Comparison of ENCODE assay signal across 9 mouse cellular contexts in genomic region chr13:108449116-108450097, GRCm38 (mm10). TPM values are rescaled to one million over a fixed set of nuclear protein-coding genes. Genes with fewer than 3 reads are reported as not detected.
DNase-seq lines count a peak whose midpoint lies in the region; ATAC-seq and TF ChIP-seq lines count a peak whose summit lies in the region.
"Had no signal": no experiment of that assay in that cellular context is flagged by ENCODE, and none has a peak within 500 bp of the region (broad histone marks: within the 10 kb centered on the region; RNA-seq: fewer than 3 reads in every experiment).

Gene Pde4d, plus strand, starts transcription at chr13:108449948.

- H3K36me3 ChIP-seq in forebrain, embryonic 11.5 days (ENCODE audit: control insufficient read depth, insufficient read depth, low read length), result no peaks in the 10 kb centered on the region
- no peaks in the 10 kb centered on the region for H3K36me3 ChIP-seq in forebrain, embryonic 10.5 days (replicated peaks)
- H3K36me3 ChIP-seq in embryonic facial prominence, embryonic 14.5 days (ENCODE audit: control insufficient read depth, insufficient read depth, low read length), result no peaks in the 10 kb centered on the region
- H3K36me3 ChIP-seq in kidney, adult 2 months (ENCODE audit: control insufficient read depth, insufficient read depth, low read length), result no peaks in the 10 kb centered on the region
- H3K36me3 ChIP-seq in limb, embryonic 15.5 days, result no peaks in the 10 kb centered on the region

- H3K27ac ChIP-seq in forebrain, embryonic 11.5 days (ENCODE audit: low read depth, low read length), result no peak within 1 kb of the TSS
- no peak within 1 kb of the TSS for H3K27ac ChIP-seq in forebrain, embryonic 10.5 days
- H3K27ac ChIP-seq in embryonic facial prominence, embryonic 14.5 days (replicated peaks; ENCODE audit: low read depth, low read length), result no peak within 1 kb of the TSS
- H3K27ac ChIP-seq in kidney, adult 2 months (ENCODE audit: insufficient read depth, low read depth, low read length), result peak within 1 kb of the TSS; percentile 98
- no peak within 1 kb of the TSS for H3K27ac ChIP-seq in limb, embryonic 15.5 days
- no peak within 1 kb of the TSS for H3K27ac ChIP-seq in olfactory bulb, adult 2 months (ENCODE audit: insufficient read depth, low read depth, low read length)
- H3K27ac ChIP-seq: macrophage had no signal

- H3K4me2 ChIP-seq in forebrain, embryonic 11.5 days (ENCODE audit: low read depth, low read length, severe bottlenecking), result no peak within 1 kb of the TSS
- peak within 1 kb of the TSS; percentile 28; the same call in 1 of the 2 replicates for H3K4me2 ChIP-seq in embryonic facial prominence, embryonic 14.5 days (ENCODE audit: low read depth, low read length)
- no peak within 1 kb of the TSS for H3K4me2 ChIP-seq in limb, embryonic 15.5 days

- no peak for TF ChIP-seq POLR2A in kidney, adult 2 months (IDR thresholded peaks at IDR 0.05; ENCODE audit: low read depth, low read length)
- TF ChIP-seq POLR2A in olfactory bulb, adult 2 months (IDR thresholded peaks at IDR 0.05; ENCODE audit: insufficient read depth, low read depth, low read length), result no peak

- no peaks in the 10 kb centered on the region for H3K4me1 ChIP-seq in forebrain, embryonic 11.5 days (replicated peaks; ENCODE audit: control insufficient read depth, insufficient read depth, low read length)
- peaks cover 8% of the 10 kb centered on the region; the same call in 1 of the 2 replicates for H3K4me1 ChIP-seq in forebrain, embryonic 10.5 days
- H3K4me1 ChIP-seq in embryonic facial prominence, embryonic 14.5 days (ENCODE audit: control insufficient read depth, insufficient read depth, low read length), result peaks cover 11% of the 10 kb centered on the region
- peaks cover 21% of the 10 kb centered on the region; the same call in 1 of the 2 replicates for H3K4me1 ChIP-seq in kidney, adult 2 months (ENCODE audit: control insufficient read depth, insufficient read depth, low read length)
- 0 out of 2 replicates have a peak, but pooled peaks cover 4% of the 10 kb centered on the region for H3K4me1 ChIP-seq in limb, embryonic 15.5 days
- no peaks in the 10 kb centered on the region for H3K4me1 ChIP-seq in olfactory bulb, adult 2 months (ENCODE audit: control insufficient read depth, insufficient read depth, low read length)

- no peak for TF ChIP-seq CTCF in kidney, adult 2 months (conservative IDR thresholded peaks at IDR 0.05; ENCODE audit: insufficient read depth, insufficient read length, low read depth, low read length)
- TF ChIP-seq CTCF in olfactory bulb, adult 2 months (IDR thresholded peaks at IDR 0.05; ENCODE audit: insufficient read depth, low read depth, low read length), result no peak

- no peak within 1 kb of the TSS for H3K4me3 ChIP-seq in forebrain, embryonic 11.5 days (ENCODE audit: low read depth, low read length)
- no peak within 1 kb of the TSS for H3K4me3 ChIP-seq in forebrain, embryonic 10.5 days
- no peak within 1 kb of the TSS for H3K4me3 ChIP-seq in embryonic facial prominence, embryonic 14.5 days (ENCODE audit: low read depth, low read length)
- H3K4me3 ChIP-seq in kidney, adult 2 months (ENCODE audit: insufficient read depth, low read depth, low read length), result peak within 1 kb of the TSS; percentile 35
- H3K4me3 ChIP-seq in limb, embryonic 15.5 days, result no peak within 1 kb of the TSS
- no peak within 1 kb of the TSS for H3K4me3 ChIP-seq in olfactory bulb, adult 2 months (ENCODE audit: insufficient read depth, low read depth, low read length)

- no peaks in the 10 kb centered on the region for H3K27me3 ChIP-seq in forebrain, embryonic 11.5 days (ENCODE audit: control insufficient read depth, insufficient read depth, low read length)
- no peaks in the 10 kb centered on the region for H3K27me3 ChIP-seq in forebrain, embryonic 10.5 days (ENCODE audit: poor library complexity, severe bottlenecking)
- H3K27me3 ChIP-seq in embryonic facial prominence, embryonic 14.5 days (replicated peaks; ENCODE audit: control insufficient read depth, insufficient read depth, low read length), result no peaks in the 10 kb centered on the region
- no peaks in the 10 kb centered on the region for H3K27me3 ChIP-seq in kidney, adult 2 months (replicated peaks; ENCODE audit: control insufficient read depth, insufficient read depth, low read length)
- no peaks in the 10 kb centered on the region for H3K27me3 ChIP-seq in limb, embryonic 15.5 days

- 56% methylated on average over 10 of the region's 10 CpGs for WGBS in forebrain, embryonic 11.5 days
- WGBS in forebrain, embryonic 10.5 days, result 55% methylated on average over 10 of the region's 10 CpGs
- WGBS in embryonic facial prominence, embryonic 14.5 days, result 21% methylated on average over 10 of the region's 10 CpGs
- WGBS in kidney, adult 2 months, result 15% methylated on average over 10 of the region's 10 CpGs
- WGBS in limb, embryonic 15.5 days, result 22% methylated on average over 10 of the region's 10 CpGs
- WGBS in olfactory bulb, adult 2 months, result 54% methylated on average over 10 of the region's 10 CpGs

- H3K9ac ChIP-seq in forebrain, embryonic 11.5 days (ENCODE audit: low read length), result no peak within 1 kb of the TSS
- H3K9ac ChIP-seq in embryonic facial prominence, embryonic 14.5 days (ENCODE audit: low read depth, low read length), result no peak within 1 kb of the TSS
- no peak within 1 kb of the TSS for H3K9ac ChIP-seq in limb, embryonic 15.5 days

- no peak for ATAC-seq in forebrain, embryonic 11.5 days (replicated peaks; ENCODE audit: low FRiP score)
- ATAC-seq in embryonic facial prominence, embryonic 14.5 days (ENCODE audit: low read depth), result no peak
- no peak for ATAC-seq in limb, embryonic 15.5 days (ENCODE audit: insufficient number of reproducible peaks, low FRiP score, low TSS enrichment, low read depth)

- H3K9me3 ChIP-seq in forebrain, embryonic 11.5 days (ENCODE audit: control insufficient read depth, low read length), result no peaks in the 10 kb centered on the region
- H3K9me3 ChIP-seq in forebrain, embryonic 10.5 days, result no peaks in the 10 kb centered on the region
- H3K9me3 ChIP-seq in embryonic facial prominence, embryonic 14.5 days (ENCODE audit: control insufficient read depth, low read length), result no peaks in the 10 kb centered on the region
- no peaks in the 10 kb centered on the region for H3K9me3 ChIP-seq in limb, embryonic 15.5 days

- DNase-seq in forebrain, embryonic 11.5 days (ENCODE audit: low spot score), result no peak
- DNase-seq in forebrain, embryonic 10.5 days (ENCODE audit: extremely low spot score, low spot score), result no peak
- peak; percentile 32 for DNase-seq in embryonic facial prominence, embryonic 14.5 days (ENCODE audit: low spot score)
- peak; percentile 31 for DNase-seq in heart, adult 8-10 months (ENCODE audit: low spot score)
- DNase-seq in kidney, adult 2 months, result peak; percentile 84
- DNase-seq in spleen, postnatal 4 days (ENCODE audit: low spot score in 2 of 2), result no peak

RNA-seq across cellular contexts. Expression of gene Pde4d, which starts in this region (rescaled TPM):
- 10.5 and 11.9 TPM in 2 replicates for polyA plus RNA-seq in forebrain, embryonic 11.5 days (2014; fragmentation: Nextera tagmentation; extraction: Ambion mirVana)
- 9.8 and 10.2 TPM in 2 replicates for polyA plus RNA-seq in forebrain, embryonic 10.5 days (2016; fragmentation: Nextera tagmentation; extraction: Ambion mirVana)
- polyA plus RNA-seq in embryonic facial prominence, embryonic 14.5 days (2014; fragmentation: Nextera tagmentation; extraction: Ambion mirVana), result 13.6 and 14.0 TPM in 2 replicates
- total RNA-seq in heart, adult 8-10 months (2022), result 10 to 100 TPM; 35.5 to 45.7 (median 42.5) TPM
- 18.3 and 20.0 TPM in 2 replicates for polyA plus RNA-seq in kidney, adult 2 months (2012; rRNA removed)
- polyA plus RNA-seq in limb, embryonic 15.5 days (2015; fragmentation: Nextera tagmentation; extraction: Ambion mirVana), result 17.7 and 19.8 TPM in 2 replicates
- not detected in 2 replicates for polyA plus RNA-seq in olfactory bulb, adult 2 months (2012; ENCODE audit: insufficient read depth, insufficient read length, low replicate concordance, missing spikeins)

Comparison
In these comparisons a context has a peak if more than half of its experiments do, and no peak if none do; other contexts are left out.
1. DNase-seq: peak in embryonic facial prominence, embryonic 14.5 days (single experiment), heart, adult 8-10 months (single experiment) and kidney, adult 2 months (single experiment); none in forebrain, embryonic 11.5 days (single experiment), forebrain, embryonic 10.5 days (single experiment) and spleen, postnatal 4 days (0 of 2).